Mouse (Mus musculus): ENCODE measurements at regions not wholly inside any gene's neighbourhood (a gene's known extent, or its start where the extent isn't known, plus 50 kb on each side); places are given as distances from the start of the nearest gene placed in this dataset.

GRCm38 (mm10) chr2:46187265-46187888, 1070.2 kb upstream of the Zeb2 start:
- DNase-seq (ENCODE audit: low read depth, low spot score), result no peak

DNA sequence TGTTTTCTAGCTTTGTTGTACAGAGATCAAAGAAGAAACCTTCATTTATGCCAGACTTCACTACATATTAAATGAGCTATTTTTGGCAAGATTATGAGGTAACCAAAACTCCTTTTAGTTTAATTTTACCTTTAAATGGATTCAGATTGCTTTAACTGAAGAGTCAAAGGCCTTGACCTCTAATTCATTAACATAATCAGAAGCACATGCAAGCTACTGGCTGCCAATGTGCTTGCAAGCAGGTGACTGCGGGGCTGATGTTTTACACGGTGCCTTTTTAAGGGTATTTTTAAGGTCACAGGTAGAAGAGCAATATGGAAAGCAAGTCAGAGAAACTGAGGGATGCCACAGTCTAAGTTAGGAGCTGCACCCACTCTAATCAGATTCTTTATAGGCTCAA, 1066.0 kb upstream of the Zeb2 start:
- DNase-seq (ENCODE audit: low read depth, low spot score), result no peak

- DNase-seq (ENCODE audit: low read depth, low spot score), result no peak
Observed at GRCm38 (mm10) chr2:46179741-46180140, 1062.5 kb upstream of the Zeb2 start.

GRCm38 (mm10) chr2:46168488-46168887, 1051.3 kb upstream of the Zeb2 start:
- no peak for DNase-seq (ENCODE audit: low read depth, low spot score)

GRCm38 (mm10) chr2:46149848-46150247, 1032.7 kb upstream of the Zeb2 start:
- no peak for DNase-seq (ENCODE audit: low read depth, low spot score)

DNA sequence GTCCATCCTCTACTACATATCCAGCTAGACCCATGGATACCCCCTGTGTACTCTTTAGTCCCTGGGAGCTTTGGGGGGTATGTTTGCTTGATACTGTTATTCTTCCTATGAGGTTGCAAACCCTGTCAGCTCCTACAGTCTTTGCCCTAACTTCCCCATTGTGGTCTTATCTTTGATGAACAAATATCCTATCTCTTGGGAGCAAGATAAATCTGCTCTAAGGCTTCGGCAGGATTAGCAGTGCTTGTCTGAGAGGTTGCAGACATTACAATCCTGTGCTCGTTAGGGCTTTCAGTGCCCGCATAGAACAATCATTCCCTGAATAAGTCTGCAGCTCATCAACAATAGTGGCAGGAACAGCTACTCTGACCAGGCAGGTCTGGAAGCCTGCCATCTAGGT, 1002.7 kb upstream of the Zeb2 start:
- no peak for DNase-seq (ENCODE audit: low read depth, low spot score)

GRCm38 (mm10) chr2:46106991-46107390, 989.8 kb upstream of the Zeb2 start:
- peak; percentile 1 for DNase-seq (ENCODE audit: low read depth, low spot score)

GRCm38 (mm10) chr2:46065034-46065802, 948.0 kb upstream of the Zeb2 start:
- DNase-seq (ENCODE audit: low read depth, low spot score), result no peak

DNA sequence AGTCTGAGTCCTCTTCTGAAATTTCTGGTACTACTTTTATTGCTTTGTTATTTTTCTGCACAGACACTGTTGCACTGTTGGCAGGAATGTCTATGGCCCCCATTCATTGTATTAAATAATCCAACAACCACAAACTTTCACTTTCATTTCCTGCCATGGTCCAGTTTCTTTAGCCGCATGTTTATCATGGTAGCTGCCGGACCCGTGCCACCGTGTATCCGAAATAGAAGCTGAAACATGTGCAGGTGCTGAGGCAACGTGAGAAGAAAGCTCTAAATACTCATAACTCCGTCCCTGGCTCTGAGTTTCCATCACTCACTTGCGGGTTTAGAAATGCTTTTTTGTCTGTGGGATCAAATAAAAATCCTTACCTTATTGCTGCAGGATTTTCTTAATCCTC, 938.5 kb upstream of the Zeb2 start:
- no peak for DNase-seq (ENCODE audit: low read depth, low spot score)

GRCm38 (mm10) chr2:46054902-46055301, 937.7 kb upstream of the Zeb2 start:
- peak; percentile 15 for DNase-seq (ENCODE audit: low read depth, low spot score)

- DNase-seq (ENCODE audit: low read depth, low spot score), result no peak
Observed at GRCm38 (mm10) chr2:46021854-46022253, 904.7 kb upstream of the Zeb2 start.

GRCm38 (mm10) chr2:46013771-46014269, 896.6 kb upstream of the Zeb2 start:
- no peak for DNase-seq (ENCODE audit: low read depth, low spot score)

GRCm38 (mm10) chr2:46012716-46013115, 895.5 kb upstream of the Zeb2 start:
- DNase-seq (ENCODE audit: low read depth, low spot score), result no peak

DNA sequence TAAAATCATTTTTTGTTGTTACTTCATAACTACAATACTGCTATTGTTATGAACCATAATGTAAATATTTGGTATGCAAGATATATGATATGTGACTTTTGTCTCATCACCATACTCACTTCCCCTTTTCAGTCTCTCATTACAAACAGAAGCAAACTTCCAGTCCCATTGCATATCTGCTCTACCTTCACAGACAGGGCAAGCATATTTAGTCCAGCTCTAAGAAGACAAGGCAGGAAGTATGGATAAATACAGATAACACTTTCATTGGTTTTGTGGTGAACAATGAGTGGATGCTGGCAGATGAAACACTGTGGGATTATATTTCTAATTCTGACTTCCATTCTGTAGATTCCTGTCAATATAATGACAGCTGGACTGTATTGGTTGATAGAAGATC, 858.0 kb upstream of the Zeb2 start:
- no peak for DNase-seq (ENCODE audit: low read depth, low spot score)

DNA sequence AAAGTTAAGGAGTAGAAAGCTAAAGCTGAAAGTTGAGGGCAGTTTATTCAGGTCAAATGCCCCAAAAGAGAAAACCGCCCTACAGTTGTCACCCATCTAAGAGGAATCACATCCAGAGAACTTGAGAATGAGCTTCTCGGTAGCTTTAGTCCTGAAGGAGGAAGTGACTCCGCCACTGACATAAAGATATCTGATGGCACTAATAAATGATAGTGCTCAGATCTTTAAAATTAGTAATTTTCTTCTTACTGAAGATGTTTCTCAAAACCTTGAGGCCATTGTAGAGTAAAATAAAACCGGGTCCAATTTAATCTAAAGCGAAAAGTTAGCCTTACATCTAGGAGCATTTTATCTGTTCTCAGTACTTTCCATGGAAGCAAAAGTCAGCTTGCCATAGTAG, 851.4 kb upstream of the Zeb2 start:
- DNase-seq (ENCODE audit: low read depth, low spot score), result no peak

DNA sequence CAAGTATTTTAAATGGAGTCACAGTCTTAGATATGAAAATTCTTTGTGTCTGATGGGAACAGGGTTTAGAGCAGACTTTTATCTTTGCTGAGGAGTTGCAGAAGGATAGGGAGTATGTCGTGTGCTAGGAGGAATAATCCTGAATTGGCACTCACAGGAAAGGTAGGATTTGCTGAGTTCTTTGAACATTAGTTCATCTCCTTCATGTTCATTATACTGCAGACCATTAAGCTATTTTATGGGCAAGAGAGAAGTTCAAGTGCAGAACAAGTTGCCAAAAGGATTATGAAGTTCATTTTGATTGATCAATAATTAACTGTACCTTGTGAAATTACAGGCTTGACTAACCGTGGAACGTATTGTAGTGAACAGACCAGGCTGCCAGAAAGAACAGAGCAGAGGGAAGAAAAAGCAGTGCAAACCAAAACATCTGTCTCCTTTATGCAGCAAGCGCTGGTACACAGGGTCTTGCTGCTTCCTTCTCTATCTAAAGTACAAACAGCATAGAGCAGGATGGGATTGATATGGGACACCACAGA, 839.7 kb upstream of the Zeb2 start:
- no peak for DNase-seq (ENCODE audit: low read depth, low spot score)

DNA sequence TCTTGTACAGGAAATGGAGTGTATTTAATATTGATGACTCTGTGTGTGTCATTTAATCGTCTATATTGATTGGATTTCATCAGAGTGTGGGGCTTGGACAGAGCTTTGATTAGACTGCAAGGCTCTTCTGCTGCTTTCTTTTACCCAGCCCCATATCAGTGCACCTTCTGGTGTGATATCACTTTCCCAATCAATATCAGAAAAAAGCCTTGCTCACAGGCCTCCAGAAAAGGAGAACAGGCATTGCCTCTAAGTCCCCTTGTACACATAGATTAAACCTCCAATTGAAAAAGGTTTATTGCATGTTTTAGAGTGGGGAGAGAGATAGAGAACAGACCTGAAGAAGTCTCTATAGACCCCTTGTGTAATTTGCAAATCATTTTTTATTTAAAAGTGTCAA, 831.6 kb upstream of the Zeb2 start:
- DNase-seq (ENCODE audit: low read depth, low spot score), result no peak

GRCm38 (mm10) chr2:45925791-45926480, 808.7 kb upstream of the Zeb2 start:
- peak; percentile 85 for DNase-seq (ENCODE audit: low read depth, low spot score)

DNA sequence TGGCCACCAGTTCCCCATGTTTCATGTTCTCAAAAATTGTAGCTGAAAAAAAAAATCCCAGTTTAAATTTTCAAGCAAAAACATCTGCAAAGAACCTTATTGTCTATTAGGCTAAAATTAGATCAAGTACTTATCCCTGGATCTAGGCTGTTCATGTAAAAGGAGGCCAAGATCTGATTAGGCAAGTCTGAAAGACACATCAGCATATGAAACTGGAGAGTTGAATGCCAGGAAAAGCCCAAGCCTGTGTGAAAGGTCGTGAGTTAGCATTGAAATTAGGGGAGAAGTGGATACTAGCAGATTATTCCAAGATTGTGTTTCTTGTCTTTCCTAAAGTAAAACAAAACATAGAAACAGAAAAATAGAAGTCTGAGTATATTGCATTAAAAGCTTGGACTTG, 791.7 kb upstream of the Zeb2 start:
- DNase-seq (ENCODE audit: low read depth, low spot score), result no peak

GRCm38 (mm10) chr2:45904623-45905235, 787.5 kb upstream of the Zeb2 start:
- DNase-seq (ENCODE audit: low read depth, low spot score), result no peak

DNA sequence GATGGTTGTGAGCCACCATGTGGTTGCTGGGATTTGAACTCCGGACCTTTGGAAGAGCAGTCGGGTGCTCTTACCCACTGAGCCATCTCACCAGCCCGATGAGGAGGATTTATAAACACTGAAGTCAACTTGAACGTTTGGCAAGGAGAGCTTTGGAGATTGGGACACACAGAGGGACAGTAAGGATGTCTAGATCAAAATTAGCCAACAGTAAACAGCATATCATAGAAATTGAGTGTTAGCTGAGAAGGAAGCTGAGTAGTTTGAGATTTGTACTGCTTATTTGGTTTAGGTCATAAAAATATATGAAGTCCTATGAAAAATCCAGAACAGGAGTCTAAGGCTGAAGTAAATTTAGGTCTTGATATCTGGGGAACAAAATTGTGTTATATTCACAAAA, 786.9 kb upstream of the Zeb2 start:
- DNase-seq (ENCODE audit: low read depth, low spot score), result no peak

DNA sequence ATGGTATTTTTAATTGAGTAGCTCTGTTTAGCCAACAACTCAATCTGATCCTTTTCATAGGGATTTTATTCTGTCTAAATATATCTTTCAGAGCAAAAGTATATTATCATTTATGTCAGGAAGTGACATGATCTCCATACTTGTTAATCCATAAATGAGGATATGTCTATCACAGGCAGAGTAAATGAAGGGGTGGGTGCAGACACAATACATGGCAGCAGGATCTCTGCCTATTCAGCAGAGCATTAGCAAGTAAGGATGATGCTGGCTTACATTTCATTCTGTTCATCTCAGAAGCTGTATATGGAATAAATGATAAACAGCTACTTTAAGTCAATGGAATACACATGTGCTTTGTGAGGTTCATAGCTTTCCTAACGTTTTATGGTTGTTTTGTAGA, 786.2 kb upstream of the Zeb2 start:
- DNase-seq (ENCODE audit: low read depth, low spot score), result no peak
